20 mouse cellular contexts compared by ENCODE assay signal in genomic region chr13:45410936-45411335, GRCm38 (mm10).
"Had no signal": no experiment of that assay in that cellular context is flagged by ENCODE, and none has a peak within 500 bp of the region (broad histone marks: within the 10 kb centered on the region; RNA-seq: fewer than 3 reads in every experiment).

No protein-coding gene starts in this region.

- H3K27ac ChIP-seq: midbrain, embryonic 10.5 days; midbrain, embryonic 12.5 days; neural tube, embryonic 13.5 days; neural tube, embryonic 15.5 days; stomach, embryonic 15.5 days; stomach, postnatal 0 days had no signal

- H3K9me3 ChIP-seq: midbrain, embryonic 10.5 days; midbrain, embryonic 12.5 days; neural tube, embryonic 13.5 days; neural tube, embryonic 15.5 days; stomach, embryonic 15.5 days had no signal

- H3K27me3 ChIP-seq: midbrain, embryonic 12.5 days; neural tube, embryonic 13.5 days; neural tube, embryonic 15.5 days; stomach, embryonic 15.5 days had no signal

- ATAC-seq: midbrain, embryonic 16.5 days had no signal

- H3K4me3 ChIP-seq: midbrain, embryonic 10.5 days; midbrain, embryonic 12.5 days; myocyte; neural tube, embryonic 13.5 days; neural tube, embryonic 15.5 days; stomach, embryonic 15.5 days had no signal

- H3K4me2 ChIP-seq: lung, embryonic 14.5 days; midbrain, embryonic 12.5 days; neural tube, embryonic 13.5 days; neural tube, embryonic 15.5 days; stomach, embryonic 15.5 days had no signal

- DNase-seq: lung, adult 18-20 months; lung, embryonic 14.5 days; lung, postnatal 10 days; lung, postnatal 4 days; midbrain, embryonic 14.5 days; retina, postnatal 1 day; right cerebral cortex, adult 18-20 months; right cerebral cortex, postnatal 25 days; right cerebral cortex, postnatal 4 days; spleen, adult 18-20 months; thymus, adult 2 months; thymus, postnatal 25 days had no signal

- H3K9ac ChIP-seq: lung, embryonic 14.5 days; midbrain, embryonic 12.5 days; neural tube, embryonic 13.5 days; neural tube, embryonic 15.5 days; stomach, embryonic 15.5 days had no signal
